Comparison of ENCODE assay signal across 8 mouse cellular contexts in the genomic region with DNA sequence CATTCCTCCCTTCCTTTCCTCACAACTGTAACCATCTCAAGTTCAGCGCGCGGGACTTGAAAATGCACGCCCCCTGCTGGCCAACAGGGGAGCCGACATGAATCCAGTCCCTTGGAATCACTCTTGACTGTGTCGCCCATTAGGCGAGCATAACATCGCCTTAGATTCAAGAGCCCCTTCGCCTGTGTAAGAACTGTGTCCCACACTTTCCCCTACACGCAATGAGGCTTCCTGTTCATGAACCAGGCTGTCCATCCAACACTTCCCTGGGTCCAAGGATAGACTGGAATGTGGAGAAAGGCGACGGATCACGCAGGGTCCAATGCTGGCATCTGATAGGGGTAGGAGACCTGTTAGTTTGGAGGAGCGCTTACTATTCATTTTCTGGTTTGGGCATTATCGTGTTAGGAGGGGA. TPM values are rescaled to one million over a fixed set of nuclear protein-coding genes. Genes with fewer than 3 reads are reported as not detected.
A peak's percentile ranks its signal among the peaks of the same experiment; 100 is the strongest.
DNase-seq lines count a peak whose midpoint lies in the region; ATAC-seq and TF ChIP-seq lines count a peak whose summit lies in the region.

No protein-coding gene starts in this region.

- DNase-seq in adrenal gland, adult 8-10 months = peak; percentile 67
- DNase-seq in embryo, embryonic 9.5 days (ENCODE audit: extremely low spot score) = peak; percentile 73
- peak; percentile 83 for DNase-seq in heart, embryonic 10.5 days (ENCODE audit: low spot score)
- peak in 1 of 3 experiments; percentile 11 for DNase-seq in liver, embryonic 14.5 days (ENCODE audit: low read depth in 3 of 3, low spot score in 3 of 3)
- DNase-seq in thymus, postnatal 14 days = peak; percentile 59

- TF ChIP-seq CTCF in C2C12 (IDR thresholded peaks at IDR 0.05; ENCODE audit: control insufficient read depth, insufficient read depth, insufficient read length) = peak; percentile 79
- peak; percentile 91 for TF ChIP-seq CTCF in liver, embryonic 14.5 days (IDR thresholded peaks at IDR 0.05; ENCODE audit: low read depth)

- peaks cover 66% of the 10 kb centered on the region for H3K27me3 ChIP-seq in C2C12 (ENCODE audit: control insufficient read depth, insufficient read depth, insufficient read length)
- peaks cover 79% of the 10 kb centered on the region for H3K27me3 ChIP-seq in heart, embryonic 10.5 days (ENCODE audit: insufficient read depth, poor library complexity, severe bottlenecking)
- H3K27me3 ChIP-seq in kidney, embryonic 14.5 days (ENCODE audit: control insufficient read depth, insufficient read depth, low read length) = peaks cover 27% of the 10 kb centered on the region
- H3K27me3 ChIP-seq in liver, embryonic 14.5 days (ENCODE audit: control insufficient read depth, insufficient read depth, low read length) = peaks cover 24% of the 10 kb centered on the region
- peaks cover 27% of the 10 kb centered on the region for H3K27me3 ChIP-seq in neural tube, embryonic 12.5 days (replicated peaks)

- no peak overlapping the region for H3K9ac ChIP-seq in kidney, embryonic 14.5 days (ENCODE audit: low read depth, low read length)
- H3K9ac ChIP-seq in liver, embryonic 14.5 days (replicated peaks) = no peak overlapping the region
- H3K9ac ChIP-seq in neural tube, embryonic 12.5 days = peak overlapping the region; percentile 54; the same call in 1 of the 2 replicates

- H3K27ac ChIP-seq in heart, embryonic 10.5 days = no peak overlapping the region
- H3K27ac ChIP-seq in kidney, embryonic 14.5 days (ENCODE audit: low read depth, low read length) = no peak overlapping the region
- no peak overlapping the region for H3K27ac ChIP-seq in liver, embryonic 14.5 days
- no peak overlapping the region for H3K27ac ChIP-seq in neural tube, embryonic 12.5 days

- H3K79me2 ChIP-seq in C2C12 (ENCODE audit: control insufficient read depth, insufficient read depth) = no peaks in the 10 kb centered on the region

- no peak overlapping the region for H3ac ChIP-seq in C2C12 (ENCODE audit: control insufficient read depth, insufficient read length, low read depth)

- H3K9me3 ChIP-seq in heart, embryonic 10.5 days = no peaks in the 10 kb centered on the region
- H3K9me3 ChIP-seq in kidney, embryonic 14.5 days (ENCODE audit: control insufficient read depth, low read length) = no peaks in the 10 kb centered on the region
- H3K9me3 ChIP-seq in liver, embryonic 14.5 days (ENCODE audit: control insufficient read depth, low read length) = no peaks in the 10 kb centered on the region
- H3K9me3 ChIP-seq in neural tube, embryonic 12.5 days = no peaks in the 10 kb centered on the region

- peak overlapping the region; percentile 88 for H3K4me2 ChIP-seq in kidney, embryonic 14.5 days (replicated peaks; ENCODE audit: low read depth, low read length)
- H3K4me2 ChIP-seq in liver, embryonic 14.5 days (ENCODE audit: low read depth) = peak overlapping the region; percentile 21; the same call in 1 of the 2 replicates
- H3K4me2 ChIP-seq in neural tube, embryonic 12.5 days (replicated peaks) = peak overlapping the region; percentile 83

- TF ChIP-seq EP300 in liver, embryonic 14.5 days (IDR thresholded peaks at IDR 0.05; ENCODE audit: low read depth) = no peak

- WGBS in heart, embryonic 10.5 days = 2% methylated on average over 15 of the region's 15 CpGs
- WGBS in kidney, embryonic 14.5 days = 2% methylated on average over 15 of the region's 15 CpGs
- 3% methylated on average over 15 of the region's 15 CpGs for WGBS in liver, embryonic 14.5 days (ENCODE audit: insufficient replicate concordance)
- WGBS in neural tube, embryonic 12.5 days = 2% methylated on average over 15 of the region's 15 CpGs

- no peak overlapping the region for H3K4me3 ChIP-seq in C2C12 (ENCODE audit: insufficient read depth, poor library complexity, severe bottlenecking)
- H3K4me3 ChIP-seq in heart, embryonic 10.5 days = peak overlapping the region; percentile 66
- peak overlapping the region; percentile 42 for H3K4me3 ChIP-seq in kidney, embryonic 14.5 days (ENCODE audit: low read length)
- no peak overlapping the region for H3K4me3 ChIP-seq in liver, embryonic 14.5 days (ENCODE audit: insufficient read depth in 1 of 2, low read depth in 2 of 2, low read length in 2 of 2)
- peak overlapping the region; percentile 38; the same call in 1 of the 2 replicates for H3K4me3 ChIP-seq in neural tube, embryonic 12.5 days

- no peaks in the 10 kb centered on the region for H3K79me3 ChIP-seq in C2C12 (ENCODE audit: low read depth)

- H3K4me1 ChIP-seq in heart, embryonic 10.5 days = peaks cover 35% of the 10 kb centered on the region
- H3K4me1 ChIP-seq in kidney, embryonic 14.5 days (ENCODE audit: control insufficient read depth, insufficient read depth, low read length) = peaks cover 7% of the 10 kb centered on the region; the same call in 1 of the 2 replicates
- no peaks in the 10 kb centered on the region for H3K4me1 ChIP-seq in liver, embryonic 14.5 days (replicated peaks; ENCODE audit: control insufficient read depth in 2 of 2, insufficient read depth in 2 of 2, low read length in 1 of 2)
- H3K4me1 ChIP-seq in neural tube, embryonic 12.5 days = peaks cover 14% of the 10 kb centered on the region

- ATAC-seq in kidney, embryonic 14.5 days (ENCODE audit: low FRiP score, low TSS enrichment) = peak; percentile 42; the same call in 1 of the 2 replicates
- no peak for ATAC-seq in liver, embryonic 14.5 days (ENCODE audit: insufficient read depth)
- 0 out of 2 replicates have a peak, but pooled peaks have one; percentile 41 for ATAC-seq in neural tube, embryonic 12.5 days (ENCODE audit: low FRiP score, low read depth)

- H3K36me3 ChIP-seq in C2C12 (ENCODE audit: control insufficient read depth, insufficient read depth) = no peaks in the 10 kb centered on the region
- no peaks in the 10 kb centered on the region for H3K36me3 ChIP-seq in heart, embryonic 10.5 days
- H3K36me3 ChIP-seq in kidney, embryonic 14.5 days (ENCODE audit: control insufficient read depth, insufficient read depth, low read length) = no peaks in the 10 kb centered on the region
- H3K36me3 ChIP-seq in liver, embryonic 14.5 days (replicated peaks; ENCODE audit: control insufficient read depth, insufficient read depth, low read depth) = no peaks in the 10 kb centered on the region
- H3K36me3 ChIP-seq in neural tube, embryonic 12.5 days = no peaks in the 10 kb centered on the region

TF ChIP-seq in C2C12, 6 proteins besides CTCF, POLR2A, EP300 and RAD21:
- TF ChIP-seq USF1 (IDR thresholded peaks at IDR 0.05; ENCODE audit: low read depth) (no peak), MAX (IDR thresholded peaks at IDR 0.05) (no peak), CEBPB (IDR thresholded peaks at IDR 0.05; ENCODE audit: low read depth) (no peak), MYOG (IDR thresholded peaks at IDR 0.05; ENCODE audit: control insufficient read depth, extremely low read depth, insufficient read length) (no peak), FOSL1 (IDR thresholded peaks at IDR 0.05; ENCODE audit: insufficient read depth, low read length, poor library complexity, severe bottlenecking) (no peak), MYOD1 (IDR thresholded peaks at IDR 0.05; ENCODE audit: control insufficient read depth, insufficient read length, low read depth) (no peak)

RNA-seq across cellular contexts. Expression of a gene that starts 0.5 kb away (rescaled TPM):
- not detected for polyA plus RNA-seq in C2C12 (2012; fragmentation: generic; extraction: Trizol)
- 100 to 1,000 TPM in 2 of 4 experiments, 10 to 100 TPM in 2; 65.4 to 137 (median 88.0) TPM for total RNA-seq in adrenal gland, adult 8-10 months (2022)
- polyA plus RNA-seq in heart, embryonic 10.5 days (2016; fragmentation: Nextera tagmentation; extraction: Ambion mirVana) = 0.31 and 0.46 TPM in 2 replicates
- 0.16 TPM in 1 of 2 replicates, not detected in the other for polyA plus RNA-seq in kidney, embryonic 14.5 days (2014; fragmentation: Nextera tagmentation; extraction: Ambion mirVana)
- not detected in 2 replicates for polyA plus RNA-seq in liver, embryonic 14.5 days (2012; rRNA removed)
- polyA plus RNA-seq in liver, embryonic 14.5 days (2014; fragmentation: Nextera tagmentation; extraction: Ambion mirVana) = not detected in 2 replicates
- polyA plus RNA-seq in neural tube, embryonic 12.5 days (2016; fragmentation: Nextera tagmentation; extraction: Ambion mirVana) = 0.15 TPM in 1 of 2 replicates, not detected in the other

RNA-seq across cellular contexts. Expression of a gene that starts 17.8 kb away (rescaled TPM):
- polyA plus RNA-seq in C2C12 (2012; fragmentation: generic; extraction: Trizol) = not detected
- total RNA-seq in adrenal gland, adult 8-10 months (2022) = 1 to 10 TPM; 5.0 to 9.1 (median 7.2) TPM
- polyA plus RNA-seq in heart, embryonic 10.5 days (2016; fragmentation: Nextera tagmentation; extraction: Ambion mirVana) = 0.41 and 1.3 TPM in 2 replicates
- 0.83 and 1.0 TPM in 2 replicates for polyA plus RNA-seq in kidney, embryonic 14.5 days (2014; fragmentation: Nextera tagmentation; extraction: Ambion mirVana)
- 0.03 TPM in 1 of 2 replicates, not detected in the other for polyA plus RNA-seq in liver, embryonic 14.5 days (2012; rRNA removed)
- not detected in 2 replicates for polyA plus RNA-seq in liver, embryonic 14.5 days (2014; fragmentation: Nextera tagmentation; extraction: Ambion mirVana)
- polyA plus RNA-seq in neural tube, embryonic 12.5 days (2016; fragmentation: Nextera tagmentation; extraction: Ambion mirVana) = 3.8 and 4.2 TPM in 2 replicates

RNA-seq across cellular contexts. Expression of a gene that starts 32.6 kb away (rescaled TPM):
- polyA plus RNA-seq in C2C12 (2012; fragmentation: generic; extraction: Trizol) = 0.61 TPM
- 10 to 100 TPM in 2 of 4 experiments, 1 to 10 TPM in 2; 4.6 to 13.5 (median 8.9) TPM for total RNA-seq in adrenal gland, adult 8-10 months (2022)
- 3.2 and 3.9 TPM in 2 replicates for polyA plus RNA-seq in heart, embryonic 10.5 days (2016; fragmentation: Nextera tagmentation; extraction: Ambion mirVana)
- 25.1 and 50.2 TPM in 2 replicates for polyA plus RNA-seq in kidney, embryonic 14.5 days (2014; fragmentation: Nextera tagmentation; extraction: Ambion mirVana)
- 0.29 and 0.42 TPM in 2 replicates for polyA plus RNA-seq in liver, embryonic 14.5 days (2012; rRNA removed)
- 0.46 and 0.62 TPM in 2 replicates for polyA plus RNA-seq in liver, embryonic 14.5 days (2014; fragmentation: Nextera tagmentation; extraction: Ambion mirVana)
- polyA plus RNA-seq in neural tube, embryonic 12.5 days (2016; fragmentation: Nextera tagmentation; extraction: Ambion mirVana) = 20.1 and 24.6 TPM in 2 replicates

Comparison
In these comparisons a context has a peak if more than half of its experiments do, and no peak if none do; other contexts are left out.
1. H3K4me3 ChIP-seq: peak in heart, embryonic 10.5 days (single experiment), kidney, embryonic 14.5 days (single experiment) and neural tube, embryonic 12.5 days (single experiment); none in C2C12 (single experiment) and liver, embryonic 14.5 days (0 of 2).
2. H3K4me2 ChIP-seq: peak in every context shown above with its lines; median percentile 88 in kidney, embryonic 14.5 days; 83 in neural tube, embryonic 12.5 days; 21 in liver, embryonic 14.5 days.